Mouse (Mus musculus): ENCODE results near the gene Slc30a3. TPM values are rescaled to one million over a fixed set of nuclear protein-coding genes. Genes with fewer than 3 reads are reported as not detected.

Gene Slc30a3
- polyA plus RNA-seq, 1 experiment from 2014 or later = not detected

DNA sequence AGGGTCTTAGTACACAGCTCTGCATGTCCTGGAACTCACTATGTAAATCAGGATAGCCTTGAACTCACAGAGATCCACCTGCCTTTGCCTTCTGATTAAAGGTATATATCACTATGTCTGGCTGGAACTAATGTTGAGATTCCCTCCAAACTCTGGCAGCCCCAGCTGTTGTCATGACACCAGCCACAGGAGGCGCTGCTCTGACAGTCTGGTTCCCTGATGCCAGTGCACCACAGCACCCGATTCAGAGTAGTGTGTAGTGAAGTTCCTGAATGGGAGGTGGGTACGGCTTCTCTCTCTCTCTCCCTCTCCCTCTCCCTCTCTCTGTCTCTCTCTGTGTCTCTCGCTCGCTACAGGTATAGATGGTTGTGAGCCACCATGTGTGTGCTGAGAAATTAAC lies 25.7 kb downstream of the Slc30a3 start:
- 11% methylated on average over 5 of the region's 5 CpGs for WGBS
- H3K9ac ChIP-seq (ENCODE audit: low read length) = no peak overlapping the region
- H3K4me2 ChIP-seq (replicated peaks; ENCODE audit: low read depth) = no peak overlapping the region
- H3K27me3 ChIP-seq (ENCODE audit: control insufficient read depth, insufficient read depth, low read length) = peaks cover 5% of the 10 kb centered on the region; the same call in 1 of the 2 replicates
- DNase-seq (ENCODE audit: low spot score) (peak; percentile 70), ATAC-seq (ENCODE audit: low FRiP score, low TSS enrichment) (peak; percentile 41)
- peaks cover 8% of the 10 kb centered on the region; the same call in 1 of the 2 replicates for H3K36me3 ChIP-seq (ENCODE audit: control insufficient read depth, insufficient read depth, low read length)
- no peaks in the 10 kb centered on the region for H3K4me1 ChIP-seq (replicated peaks; ENCODE audit: control insufficient read depth, insufficient read depth)
- H3K4me3 ChIP-seq (ENCODE audit: low read depth, low read length) = no peak overlapping the region
- H3K9me3 ChIP-seq (ENCODE audit: control insufficient read depth, low read length) = no peaks in the 10 kb centered on the region
- no peak overlapping the region for H3K27ac ChIP-seq (replicated peaks)
- TF ChIP-seq CTCF (IDR thresholded peaks at IDR 0.05; ENCODE audit: low read depth) (peak; percentile 75), EP300 (optimal IDR thresholded peaks at IDR 0.05) (no peak)

GRCm38 (mm10) chr5:31081386-31081785 lies 26.7 kb downstream of the Slc30a3 start:
- Histone ChIP-seq H3K9ac (ENCODE audit: low read length) (no peak overlapping the region), H3K36me3 (ENCODE audit: control insufficient read depth, insufficient read depth, low read length) (peaks cover 11% of the 10 kb centered on the region), H3K4me2 (replicated peaks; ENCODE audit: low read depth) (no peak overlapping the region), H3K9me3 (ENCODE audit: control insufficient read depth, low read length) (no peaks in the 10 kb centered on the region), H3K4me3 (ENCODE audit: low read depth, low read length) (no peak overlapping the region), H3K27me3 (ENCODE audit: control insufficient read depth, insufficient read depth, low read length) (peaks cover 5% of the 10 kb centered on the region; the same call in 1 of the 2 replicates), H3K27ac (replicated peaks) (no peak overlapping the region), H3K4me1 (replicated peaks; ENCODE audit: control insufficient read depth, insufficient read depth) (no peaks in the 10 kb centered on the region)
- 84% methylated on average over 3 of the region's 3 CpGs for WGBS
- TF ChIP-seq EP300 (optimal IDR thresholded peaks at IDR 0.05) (no peak), CTCF (IDR thresholded peaks at IDR 0.05; ENCODE audit: low read depth) (peak; percentile 77)
- ATAC-seq (ENCODE audit: low FRiP score, low TSS enrichment) = no peak
- peak; percentile 59 for DNase-seq (ENCODE audit: low spot score)

GRCm38 (mm10) chr5:31080795-31081164 lies 27.3 kb downstream of the Slc30a3 start:
- no peak overlapping the region for H3K4me2 ChIP-seq (replicated peaks; ENCODE audit: low read depth)
- ATAC-seq (ENCODE audit: low FRiP score, low TSS enrichment) = no peak
- no peak overlapping the region for H3K27ac ChIP-seq (replicated peaks)
- no peak overlapping the region for H3K4me3 ChIP-seq (ENCODE audit: low read depth, low read length)
- peaks cover 5% of the 10 kb centered on the region; the same call in 1 of the 2 replicates for H3K27me3 ChIP-seq (ENCODE audit: control insufficient read depth, insufficient read depth, low read length)
- no peak for DNase-seq (ENCODE audit: low spot score)
- peaks cover 18% of the 10 kb centered on the region for H3K36me3 ChIP-seq (ENCODE audit: control insufficient read depth, insufficient read depth, low read length)
- H3K4me1 ChIP-seq (replicated peaks; ENCODE audit: control insufficient read depth, insufficient read depth) = no peaks in the 10 kb centered on the region
- TF ChIP-seq CTCF (IDR thresholded peaks at IDR 0.05; ENCODE audit: low read depth) (no peak), EP300 (optimal IDR thresholded peaks at IDR 0.05) (no peak)
- H3K9me3 ChIP-seq (ENCODE audit: control insufficient read depth, low read length) = no peaks in the 10 kb centered on the region
- WGBS = 53% methylated on average over 3 of the region's 3 CpGs
- no peak overlapping the region for H3K9ac ChIP-seq (ENCODE audit: low read length)

- H3K4me3 ChIP-seq (ENCODE audit: low read depth, low read length) = no peak overlapping the region
- TF ChIP-seq CTCF (IDR thresholded peaks at IDR 0.05; ENCODE audit: low read depth) = no peak
- H3K9ac ChIP-seq (ENCODE audit: low read length) = no peak overlapping the region
- peaks cover 19% of the 10 kb centered on the region for H3K36me3 ChIP-seq (ENCODE audit: control insufficient read depth, insufficient read depth, low read length)
- peaks cover 5% of the 10 kb centered on the region; the same call in 1 of the 2 replicates for H3K27me3 ChIP-seq (ENCODE audit: control insufficient read depth, insufficient read depth, low read length)
- DNase-seq (ENCODE audit: low spot score) = no peak
- no peak overlapping the region for H3K27ac ChIP-seq (replicated peaks)
- no peaks in the 10 kb centered on the region for H3K4me1 ChIP-seq (replicated peaks; ENCODE audit: control insufficient read depth, insufficient read depth)
- 62% methylated on average over 13 of the region's 13 CpGs for WGBS
- H3K4me2 ChIP-seq (replicated peaks; ENCODE audit: low read depth) = no peak overlapping the region
- ATAC-seq (ENCODE audit: low FRiP score, low TSS enrichment) = no peak
- no peaks in the 10 kb centered on the region for H3K9me3 ChIP-seq (ENCODE audit: control insufficient read depth, low read length)
Measured at GRCm38 (mm10) chr5:31080059-31080794, 27.8 kb downstream of the Slc30a3 start.

- Histone ChIP-seq H3K27ac (replicated peaks) (no peak overlapping the region), H3K9me3 (ENCODE audit: control insufficient read depth, low read length) (no peaks in the 10 kb centered on the region), H3K27me3 (ENCODE audit: control insufficient read depth, insufficient read depth, low read length) (no peaks in the 10 kb centered on the region), H3K9ac (ENCODE audit: low read length) (no peak overlapping the region), H3K4me2 (replicated peaks; ENCODE audit: low read depth) (no peak overlapping the region), H3K4me3 (ENCODE audit: low read depth, low read length) (no peak overlapping the region), H3K36me3 (ENCODE audit: control insufficient read depth, insufficient read depth, low read length) (peaks cover 43% of the 10 kb centered on the region), H3K4me1 (replicated peaks; ENCODE audit: control insufficient read depth, insufficient read depth) (no peaks in the 10 kb centered on the region)
- no peak for DNase-seq (ENCODE audit: low spot score)
- WGBS = 88% methylated on average over 13 of the region's 13 CpGs
- 0 out of 2 replicates have a peak, but pooled peaks have one; percentile 20 for ATAC-seq (ENCODE audit: low FRiP score, low TSS enrichment)
- TF ChIP-seq CTCF (IDR thresholded peaks at IDR 0.05; ENCODE audit: low read depth) (no peak), EP300 (optimal IDR thresholded peaks at IDR 0.05) (no peak)
Measured at GRCm38 (mm10) chr5:31076346-31076745, 31.7 kb downstream of the Slc30a3 start.

DNA sequence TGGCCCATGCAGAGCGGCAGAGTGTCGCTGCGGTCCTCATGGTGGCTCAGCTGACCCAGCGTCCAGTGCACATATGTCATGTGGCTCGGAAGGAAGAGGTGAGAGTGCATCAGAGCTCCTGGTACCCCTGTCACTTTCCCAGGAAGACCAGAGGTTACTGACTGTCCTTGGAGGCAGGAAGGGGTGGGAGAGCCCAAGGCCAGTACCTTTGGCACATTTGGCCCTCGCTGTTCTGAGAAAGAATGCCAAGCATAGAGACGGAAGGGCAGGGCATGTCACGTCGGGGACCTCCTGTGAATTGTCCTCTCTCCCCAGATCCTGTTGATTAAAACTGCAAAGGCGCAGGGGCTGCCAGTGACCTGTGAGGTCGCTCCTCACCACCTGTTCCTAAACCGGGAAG lies 34.9 kb downstream of the Slc30a3 start:
- no peak overlapping the region for H3K27ac ChIP-seq (replicated peaks)
- ATAC-seq (ENCODE audit: low FRiP score, low TSS enrichment) (no peak), DNase-seq (ENCODE audit: low spot score) (no peak)
- TF ChIP-seq EP300 (optimal IDR thresholded peaks at IDR 0.05) (no peak), CTCF (IDR thresholded peaks at IDR 0.05; ENCODE audit: low read depth) (no peak)
- no peak overlapping the region for H3K4me2 ChIP-seq (replicated peaks; ENCODE audit: low read depth)
- WGBS = 88% methylated on average over 12 of the region's 12 CpGs
- H3K27me3 ChIP-seq (ENCODE audit: control insufficient read depth, insufficient read depth, low read length) = no peaks in the 10 kb centered on the region
- H3K4me3 ChIP-seq (ENCODE audit: low read depth, low read length) = no peak overlapping the region
- peaks cover 62% of the 10 kb centered on the region for H3K36me3 ChIP-seq (ENCODE audit: control insufficient read depth, insufficient read depth, low read length)
- no peak overlapping the region for H3K9ac ChIP-seq (ENCODE audit: low read length)
- no peaks in the 10 kb centered on the region for H3K4me1 ChIP-seq (replicated peaks; ENCODE audit: control insufficient read depth, insufficient read depth)
- H3K9me3 ChIP-seq (ENCODE audit: control insufficient read depth, low read length) = no peaks in the 10 kb centered on the region

All from stomach, postnatal 0 days (tissue).